Mouse (Mus musculus) embryonic facial prominence, embryonic 14.5 days (tissue): ENCODE data around the gene Mcm3ap. TPM values are rescaled to one million over a fixed set of nuclear protein-coding genes. Genes with fewer than 3 reads are reported as not detected.

ENCODE experiments used
- ATAC-seq: fragments of 200-750 bp; cut with Nextera tagmentation; 2 replicates; pipeline ENCODE4 v1.8.0; 2017; ENCODE audit warnings: low read depth, moderate number of reproducible peaks, moderate TSS enrichment
- DNase-seq: peaks from one replicate; pipeline ENCODE4 v3.0.0-alpha.2; 2015; ENCODE audit warnings: low spot score
- H3K27ac ChIP-seq: fragments of 300-500 bp; sonication (generic); replicated peaks from 2 replicates; pipeline ENCODE4 v1.5.1; 2014; ENCODE audit warnings: low read depth, mild to moderate bottlenecking, low read length, moderate library complexity
- H3K27me3 ChIP-seq: fragments of 300-500 bp; sonication (generic); replicated peaks from 2 replicates; pipeline ENCODE4 v1.6.1; 2014; ENCODE audit warnings: low read length; ENCODE audit not compliant: control insufficient read depth, insufficient read depth
- H3K36me3 ChIP-seq: fragments of 300-500 bp; sonication (generic); 2 replicates; pipeline ENCODE4 v1.6.1; 2014; ENCODE audit warnings: low read length, mixed read lengths; ENCODE audit not compliant: control insufficient read depth, insufficient read depth
- H3K4me1 ChIP-seq: fragments of 300-500 bp; sonication (generic); 2 replicates; pipeline ENCODE4 v1.6.1; 2014; ENCODE audit warnings: antibody characterized with exemption, low read length; ENCODE audit not compliant: control insufficient read depth, insufficient read depth
- H3K4me2 ChIP-seq: fragments of 300-500 bp; sonication (generic); 2 replicates; pipeline ENCODE4 v1.6.1; 2014; ENCODE audit warnings: low read depth, mild to moderate bottlenecking, low read length, moderate library complexity, mixed read lengths
- H3K4me3 ChIP-seq: fragments of 300-500 bp; sonication (generic); 2 replicates; pipeline ENCODE4 v1.5.1; 2014; ENCODE audit warnings: low read depth, mild to moderate bottlenecking, low read length
- H3K9ac ChIP-seq: fragments of 300-500 bp; sonication (generic); 2 replicates; pipeline ENCODE4 v1.6.1; 2014; ENCODE audit warnings: low read depth, mild to moderate bottlenecking, low read length, moderate library complexity, mixed read lengths
- H3K9me3 ChIP-seq: fragments of 300-500 bp; sonication (generic); 2 replicates; pipeline ENCODE4 v1.6.1; 2016; ENCODE audit warnings: low read length; ENCODE audit not compliant: control insufficient read depth
- whole genome bisulfite sequencing: fragments of 180-500 bp; shearing (Covaris S2); extraction: QIAGEN DNeasy Blood & Tissue Kit; methylation state at CpG from one replicate; pipeline ENCODE4 v1.1.7; 2014; 5-methylcytosine and 5-hydroxymethylcytosine counted together
- polyA plus RNA-seq: library from polyadenylated mRNA; unstranded; fragments of >200 nt; fragmentation: Nextera tagmentation; extraction: Ambion mirVana; gene quantifications from 2 replicates; pipeline ENCODE4 v1.2.1, GENCODE M21; 2014

Mcm3ap gene
- polyA plus RNA-seq, 1 experiment from 2014 or later: 53.1 TPM

DNA sequence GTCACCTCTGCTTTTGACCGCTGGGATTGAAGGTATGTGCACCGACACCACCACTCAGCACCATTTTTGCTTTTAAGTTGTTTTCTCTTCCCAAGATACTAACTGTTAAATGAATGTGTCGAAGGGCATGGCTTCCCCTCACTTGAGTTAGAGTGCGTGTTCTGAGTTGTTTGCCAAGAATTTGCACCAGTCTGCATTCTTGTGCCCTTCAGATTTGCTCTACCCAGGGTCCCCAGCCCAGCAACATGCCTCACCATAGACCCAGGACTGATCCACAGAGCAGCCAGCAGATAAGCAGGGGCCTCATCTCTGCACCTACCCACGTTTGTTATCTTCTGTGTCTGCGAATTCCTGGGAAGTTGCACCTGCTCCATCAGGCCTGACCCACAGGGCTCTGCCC is 12.8 kb downstream of the Mcm3ap start:
- no peak for ATAC-seq
- H3K4me1 ChIP-seq: no peaks in the 10 kb centered on the region
- no peak overlapping the region for H3K27ac ChIP-seq
- H3K9ac ChIP-seq: no peak overlapping the region
- no peak overlapping the region for H3K4me3 ChIP-seq
- no peak overlapping the region for H3K4me2 ChIP-seq
- H3K9me3 ChIP-seq: no peaks in the 10 kb centered on the region
- H3K36me3 ChIP-seq: peaks cover 95% of the 10 kb centered on the region
- WGBS: 88% methylated on average over 6 of the region's 6 CpGs
- H3K27me3 ChIP-seq: no peaks in the 10 kb centered on the region
- DNase-seq: no peak

DNA sequence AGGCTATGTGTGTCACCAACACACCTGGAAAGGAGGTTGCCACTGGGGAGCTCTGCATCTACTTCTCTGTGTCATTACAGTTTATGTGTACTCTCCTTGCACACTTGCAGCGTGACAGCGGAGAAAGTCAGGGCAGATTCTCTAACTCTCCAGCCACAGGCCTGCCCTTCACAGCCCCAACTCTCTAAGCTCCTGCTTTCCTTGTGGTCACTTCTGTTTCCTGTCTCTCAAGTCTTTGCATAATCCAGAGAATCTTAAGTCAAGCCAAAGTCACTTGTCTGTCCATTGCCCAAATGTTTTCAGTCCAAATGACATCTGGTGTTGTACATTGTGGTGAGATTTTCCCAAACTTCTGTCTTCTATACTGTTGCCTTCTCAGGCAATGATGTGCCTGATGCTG is 17.6 kb downstream of the Mcm3ap start:
- no peaks in the 10 kb centered on the region for H3K9me3 ChIP-seq
- ATAC-seq (no peak), DNase-seq (no peak)
- no peak overlapping the region for H3K9ac ChIP-seq
- no peaks in the 10 kb centered on the region for H3K4me1 ChIP-seq
- no peak overlapping the region for H3K4me2 ChIP-seq
- no peak overlapping the region for H3K4me3 ChIP-seq
- WGBS: 100% methylated on average over 2 of the region's 2 CpGs
- H3K27ac ChIP-seq: no peak overlapping the region
- H3K27me3 ChIP-seq: no peaks in the 10 kb centered on the region
- peaks cover 99% of the 10 kb centered on the region for H3K36me3 ChIP-seq

DNA sequence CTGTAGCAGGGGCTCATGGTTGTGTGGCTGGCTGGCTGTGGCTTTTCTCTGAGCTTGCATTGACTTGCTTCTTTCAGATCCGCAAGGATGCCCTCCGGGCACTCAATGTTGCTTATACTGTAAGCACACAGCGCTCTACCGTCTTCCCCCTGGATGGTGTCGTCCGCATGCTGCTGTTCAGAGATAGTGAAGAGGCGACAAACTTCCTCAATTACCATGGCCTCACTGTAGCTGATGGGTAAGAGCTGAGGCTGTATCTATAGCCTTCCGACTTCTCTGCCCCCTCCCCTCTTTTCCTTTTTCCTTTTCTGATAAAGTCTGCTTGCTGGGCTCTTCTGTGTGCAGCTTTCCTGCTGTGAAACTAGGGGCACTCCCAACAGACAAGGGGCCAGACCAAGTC is 19.5 kb downstream of the Mcm3ap start:
- WGBS: over 99% methylated on average over 8 of the region's 8 CpGs
- ATAC-seq (no peak), DNase-seq (no peak)
- H3K36me3 ChIP-seq: peaks cover 97% of the 10 kb centered on the region
- no peaks in the 10 kb centered on the region for H3K4me1 ChIP-seq
- no peak overlapping the region for H3K9ac ChIP-seq
- no peaks in the 10 kb centered on the region for H3K27me3 ChIP-seq
- H3K4me3 ChIP-seq: no peak overlapping the region
- no peak overlapping the region for H3K4me2 ChIP-seq
- no peaks in the 10 kb centered on the region for H3K9me3 ChIP-seq
- no peak overlapping the region for H3K27ac ChIP-seq

DNA sequence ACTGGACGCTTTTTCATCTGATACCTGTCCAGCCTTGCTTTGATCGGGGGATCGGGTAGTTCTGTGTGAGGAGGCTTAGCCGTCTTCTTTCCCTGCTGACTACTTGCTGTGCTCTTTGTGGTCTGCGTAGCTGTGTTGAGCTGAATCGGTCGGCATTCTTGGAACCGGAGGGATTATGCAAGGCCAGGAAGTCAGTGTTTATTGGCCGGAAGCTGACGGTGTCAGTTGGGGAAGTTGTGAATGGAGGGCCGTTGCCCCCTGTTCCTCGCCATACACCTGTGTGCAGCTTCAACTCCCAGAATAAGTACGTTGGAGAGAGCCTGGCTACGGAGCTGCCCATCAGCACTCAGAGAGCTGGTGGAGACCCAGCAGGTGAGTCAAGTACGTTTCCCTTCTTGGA is 20.5 kb downstream of the Mcm3ap start:
- ATAC-seq (no peak), DNase-seq (no peak)
- no peaks in the 10 kb centered on the region for H3K27me3 ChIP-seq
- H3K4me1 ChIP-seq: no peaks in the 10 kb centered on the region
- H3K36me3 ChIP-seq: peaks cover 97% of the 10 kb centered on the region
- H3K27ac ChIP-seq: no peak overlapping the region
- H3K4me2 ChIP-seq: no peak overlapping the region
- WGBS: 91% methylated on average over 15 of the region's 15 CpGs
- H3K9me3 ChIP-seq: no peaks in the 10 kb centered on the region
- no peak overlapping the region for H3K9ac ChIP-seq
- no peak overlapping the region for H3K4me3 ChIP-seq

DNA sequence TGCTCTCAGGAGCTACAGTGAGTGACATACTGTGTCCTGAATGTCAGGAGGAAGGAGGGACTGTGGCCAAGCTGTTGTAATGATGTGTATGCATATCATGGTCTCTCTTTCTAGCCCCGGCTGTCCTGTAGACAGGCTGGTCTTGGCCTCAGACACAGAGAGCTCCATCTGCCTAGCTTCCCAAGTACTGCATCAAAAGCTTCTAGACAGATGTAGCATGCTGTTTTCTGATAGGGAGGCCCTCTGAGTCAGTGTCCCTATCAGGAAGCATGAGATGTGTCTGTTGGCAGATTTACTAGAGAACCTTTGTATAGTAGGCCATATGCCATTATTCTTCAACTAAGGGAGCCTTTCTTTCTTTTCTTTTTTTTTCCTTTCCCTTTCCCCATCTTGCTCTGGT is 24.8 kb downstream of the Mcm3ap start:
- Histone ChIP-seq H3K9me3 (no peaks in the 10 kb centered on the region), H3K27ac (no peak overlapping the region), H3K4me1 (no peaks in the 10 kb centered on the region), H3K27me3 (no peaks in the 10 kb centered on the region), H3K4me2 (no peak overlapping the region), H3K9ac (no peak overlapping the region), H3K36me3 (peaks cover 90% of the 10 kb centered on the region), H3K4me3 (no peak overlapping the region)
- ATAC-seq (no peak), DNase-seq (no peak)
- 93% methylated on average over 1 of the region's 1 CpGs for WGBS

DNA sequence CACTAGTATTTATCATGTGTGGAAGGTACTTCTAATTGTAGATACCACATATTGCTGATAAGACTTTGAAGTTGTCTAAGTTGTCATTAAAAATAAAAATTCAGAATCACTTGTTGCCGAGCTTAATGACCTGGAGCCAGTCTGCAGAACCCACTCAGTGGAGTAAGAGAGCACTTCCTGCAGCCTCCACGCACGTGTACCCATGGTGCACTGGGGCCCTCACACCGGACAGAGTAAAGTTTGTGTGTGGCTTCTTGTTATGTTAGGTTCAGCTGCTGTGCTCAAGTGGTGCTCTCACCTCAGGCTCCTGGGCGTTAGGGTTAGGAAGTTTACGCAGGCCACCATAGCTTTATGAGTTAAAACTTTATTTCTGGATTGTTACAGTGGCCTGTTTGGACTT is 26.8 kb downstream of the Mcm3ap start:
- peaks cover 89% of the 10 kb centered on the region for H3K36me3 ChIP-seq
- no peak overlapping the region for H3K4me3 ChIP-seq
- no peaks in the 10 kb centered on the region for H3K27me3 ChIP-seq
- no peak overlapping the region for H3K27ac ChIP-seq
- no peak overlapping the region for H3K4me2 ChIP-seq
- H3K4me1 ChIP-seq: no peaks in the 10 kb centered on the region
- WGBS: 86% methylated on average over 6 of the region's 6 CpGs
- DNase-seq (no peak), ATAC-seq (no peak)
- no peak overlapping the region for H3K9ac ChIP-seq
- H3K9me3 ChIP-seq: no peaks in the 10 kb centered on the region

DNA sequence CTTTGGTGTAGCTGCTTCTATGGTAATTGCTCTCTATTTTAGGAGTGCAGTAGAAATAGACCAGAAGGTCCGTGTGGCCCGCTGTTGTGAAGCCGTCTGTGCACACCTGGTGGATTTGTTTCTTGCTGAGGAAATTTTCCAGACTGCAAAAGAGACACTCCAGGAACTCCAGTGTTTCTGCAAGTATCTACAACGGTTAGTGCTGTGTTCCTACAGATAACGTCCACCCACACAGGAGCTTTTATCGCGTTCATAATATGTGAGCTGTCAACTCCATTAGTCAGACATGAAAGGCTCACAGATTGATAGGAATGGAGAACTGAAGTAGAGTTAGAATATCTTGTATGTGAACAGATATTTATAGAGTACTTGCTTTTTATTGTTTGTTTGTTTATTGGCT is 27.6 kb downstream of the Mcm3ap start:
- H3K27me3 ChIP-seq: no peaks in the 10 kb centered on the region
- no peaks in the 10 kb centered on the region for H3K9me3 ChIP-seq
- no peak overlapping the region for H3K9ac ChIP-seq
- H3K4me1 ChIP-seq: no peaks in the 10 kb centered on the region
- no peak overlapping the region for H3K4me3 ChIP-seq
- ATAC-seq (no peak), DNase-seq (no peak)
- H3K4me2 ChIP-seq: no peak overlapping the region
- H3K36me3 ChIP-seq: peaks cover 89% of the 10 kb centered on the region
- WGBS: 96% methylated on average over 7 of the region's 7 CpGs
- H3K27ac ChIP-seq: no peak overlapping the region

DNA sequence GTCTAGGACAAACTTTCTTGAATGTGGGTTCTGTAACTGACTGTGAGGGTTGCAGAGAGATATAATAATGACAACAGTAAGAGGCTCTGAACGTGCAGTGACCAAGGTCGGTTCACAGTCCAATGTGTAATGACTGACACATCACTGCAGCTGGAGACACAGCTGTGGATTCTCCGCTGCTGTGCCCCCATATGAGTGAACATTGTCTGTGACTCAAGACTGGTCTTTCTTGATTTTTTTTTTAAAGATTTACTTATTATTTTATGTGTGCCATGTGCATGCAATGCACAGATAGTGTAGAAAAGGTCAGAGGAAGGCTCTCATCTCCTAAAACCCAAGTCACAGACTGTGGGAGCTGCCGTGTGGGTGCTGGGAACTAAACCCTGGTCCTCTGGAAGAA is 28.8 kb downstream of the Mcm3ap start:
- WGBS: 94% methylated on average over 4 of the region's 4 CpGs
- Histone ChIP-seq H3K4me1 (no peaks in the 10 kb centered on the region), H3K9me3 (no peaks in the 10 kb centered on the region), H3K4me3 (no peak overlapping the region), H3K36me3 (peaks cover 92% of the 10 kb centered on the region), H3K9ac (no peak overlapping the region), H3K27me3 (no peaks in the 10 kb centered on the region), H3K27ac (no peak overlapping the region), H3K4me2 (no peak overlapping the region)
- DNase-seq (no peak), ATAC-seq (no peak)

DNA sequence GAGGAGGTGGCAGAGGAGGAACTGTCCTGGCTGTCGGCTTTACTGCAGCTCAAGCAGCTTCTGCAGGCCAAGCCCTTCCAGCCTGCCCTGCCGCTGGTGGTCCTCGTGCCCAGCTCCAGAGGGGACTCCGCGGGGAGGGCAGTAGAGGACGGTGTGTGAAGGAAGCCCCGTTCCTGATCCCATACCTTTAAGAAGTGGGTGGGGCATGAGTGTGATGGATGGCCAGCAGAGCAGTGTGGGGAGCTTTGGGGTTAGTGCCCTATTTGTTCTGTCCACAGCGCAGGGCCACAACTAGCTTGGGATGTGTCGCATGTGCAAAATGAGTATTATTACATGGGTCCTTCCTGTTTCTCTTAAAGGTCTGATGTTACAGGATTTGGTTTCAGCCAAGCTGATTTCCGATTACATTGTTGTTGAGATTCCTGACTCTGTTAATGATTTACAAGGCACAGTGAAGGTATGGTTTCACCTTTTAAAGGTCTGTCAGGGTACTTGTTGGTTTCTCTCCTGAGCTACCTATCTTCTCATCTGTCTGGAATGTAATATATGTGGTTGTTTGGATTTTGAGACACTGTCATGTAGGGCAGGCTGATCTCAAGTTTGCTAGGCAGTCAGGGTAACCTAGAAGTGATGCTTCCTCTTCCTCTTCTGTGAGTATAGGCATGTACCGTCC is 35.7 kb downstream of the Mcm3ap start:
- no peaks in the 10 kb centered on the region for H3K27me3 ChIP-seq
- no peak overlapping the region for H3K27ac ChIP-seq
- H3K4me2 ChIP-seq: no peak overlapping the region
- no peak for DNase-seq
- H3K4me3 ChIP-seq: no peak overlapping the region
- H3K9ac ChIP-seq: no peak overlapping the region
- ATAC-seq: no peak
- H3K9me3 ChIP-seq: no peaks in the 10 kb centered on the region
- H3K36me3 ChIP-seq: peaks cover 92% of the 10 kb centered on the region
- H3K4me1 ChIP-seq: no peaks in the 10 kb centered on the region
- WGBS: 90% methylated on average over 10 of the region's 11 CpGs
